Mouse (Mus musculus) megakaryocyte, embryonic 14.5 days (primary cell): Measurements from ENCODE around the gene Ankfy1. TPM values are rescaled to one million over a fixed set of nuclear protein-coding genes. Genes with fewer than 3 reads are reported as not detected.
"Not testable (repeated sequence)": the region's sequence is repeated elsewhere in the genome, so short reads cannot be mapped to it uniquely, and the experiment has no call there.

ENCODE experiments used
- H3K27me3 ChIP-seq: replicated peaks from 2 replicates; pipeline ENCODE3; 2012; ENCODE audit warnings: inconsistent platforms
- H3K36me3 ChIP-seq: replicated peaks from 2 replicates; pipeline ENCODE3; 2012; ENCODE audit warnings: low read length, inconsistent platforms, mixed read lengths
- H3K4me1 ChIP-seq: 2 replicates; pipeline ENCODE4 v1.6.1; 2012; ENCODE audit warnings: inconsistent platforms
- H3K4me3 ChIP-seq: replicated peaks from 2 replicates; pipeline ENCODE3; 2012; ENCODE audit warnings: moderate library complexity, mild to moderate bottlenecking, inconsistent platforms
- H3K9me3 ChIP-seq: 2 replicates; pipeline ENCODE4 v1.6.1; 2012; ENCODE audit warnings: inconsistent platforms
- FLI1 ChIP-seq: IDR thresholded peaks from 2 replicates; pipeline ENCODE4 v1.6.1; 2012; ENCODE audit warnings: low read length, inconsistent platforms, mixed read lengths
- GATA1 ChIP-seq: IDR thresholded peaks from 3 replicates; pipeline ENCODE4 v1.6.1; 2012; ENCODE audit warnings: mixed read lengths, low read length, inconsistent platforms, borderline replicate concordance
- polyA plus RNA-seq: library from polyadenylated mRNA; stranded (reverse); fragments of >175 nt; gene quantifications from 2 replicates; pipeline ENCODE4 v1.2.3, GENCODE M21; 2012; ENCODE audit warnings: low replicate concordance; ENCODE audit not compliant: insufficient read depth

Ankfy1 gene
- polyA plus RNA-seq, 1 experiment: 3.6 TPM

- no peak for TF ChIP-seq GATA1
- TF ChIP-seq FLI1: no peak
- H3K27me3 ChIP-seq: no peaks in the 10 kb centered on the region
- peaks cover 98% of the 10 kb centered on the region for H3K36me3 ChIP-seq
- no peaks in the 10 kb centered on the region for H3K9me3 ChIP-seq
- no peak overlapping the region for H3K4me3 ChIP-seq
- H3K4me1 ChIP-seq: peaks cover 14% of the 10 kb centered on the region
These were observed 62.1 kb downstream of the Ankfy1 start for GRCm38 (mm10) chr11:72751956-72752355.

DNA sequence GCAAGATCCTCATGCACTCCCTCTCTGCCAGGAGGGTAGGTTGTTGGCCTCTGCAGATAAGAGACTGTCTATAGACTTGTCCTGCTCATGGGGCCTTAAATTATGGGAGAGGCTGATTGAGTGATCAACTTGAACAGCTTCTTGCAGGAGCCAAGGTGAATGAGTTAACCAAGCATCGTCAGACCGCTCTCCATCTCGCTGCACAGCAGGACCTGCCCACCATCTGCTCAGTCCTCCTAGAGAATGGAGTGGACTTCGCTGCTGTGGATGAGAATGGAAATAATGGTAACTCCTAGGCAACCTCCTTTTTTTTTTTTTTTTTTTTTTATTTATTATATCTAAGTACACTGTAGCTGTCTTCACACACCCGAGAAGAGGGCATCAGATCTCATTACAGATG lies 68.5 kb downstream of the Ankfy1 start:
- Histone ChIP-seq H3K27me3 (no peaks in the 10 kb centered on the region), H3K4me3 (peak overlapping the region; percentile 65), H3K36me3 (peaks cover 97% of the 10 kb centered on the region), H3K9me3 (no peaks in the 10 kb centered on the region), H3K4me1 (peaks cover 18% of the 10 kb centered on the region)
- no peak for TF ChIP-seq FLI1
- TF ChIP-seq GATA1: no peak

DNA sequence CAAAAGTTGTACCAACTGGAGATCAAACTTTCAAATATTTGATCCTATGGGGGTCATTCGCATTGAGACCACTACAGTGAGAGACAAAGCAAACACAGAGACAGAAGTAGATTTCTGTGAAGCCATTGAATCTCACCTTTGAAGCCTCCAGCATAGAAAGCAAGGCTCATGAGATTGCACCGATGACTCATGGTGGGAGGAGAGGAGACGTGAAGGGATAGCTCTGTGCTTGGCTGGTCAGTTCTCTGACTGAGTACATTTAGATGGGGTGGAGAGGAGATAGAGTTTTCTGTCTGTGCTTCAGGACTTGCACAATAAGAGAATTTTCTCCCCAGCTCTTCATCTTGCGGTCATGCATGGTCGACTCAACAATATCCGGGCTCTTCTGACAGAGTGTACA lies 69.8 kb downstream of the Ankfy1 start:
- peaks cover 18% of the 10 kb centered on the region for H3K4me1 ChIP-seq
- H3K4me3 ChIP-seq: no peak overlapping the region
- H3K27me3 ChIP-seq: no peaks in the 10 kb centered on the region
- TF ChIP-seq FLI1 (no peak), GATA1 (no peak)
- peaks cover 97% of the 10 kb centered on the region for H3K36me3 ChIP-seq
- H3K9me3 ChIP-seq: no peaks in the 10 kb centered on the region

- Histone ChIP-seq H3K27me3 (no peaks in the 10 kb centered on the region), H3K9me3 (no peaks in the 10 kb centered on the region), H3K36me3 (peaks cover 89% of the 10 kb centered on the region), H3K4me3 (no peak overlapping the region), H3K4me1 (peaks cover 18% of the 10 kb centered on the region)
- no peak for TF ChIP-seq FLI1
- TF ChIP-seq GATA1: no peak
These were observed 71.0 kb downstream of the Ankfy1 start for GRCm38 (mm10) chr11:72760781-72761180.

DNA sequence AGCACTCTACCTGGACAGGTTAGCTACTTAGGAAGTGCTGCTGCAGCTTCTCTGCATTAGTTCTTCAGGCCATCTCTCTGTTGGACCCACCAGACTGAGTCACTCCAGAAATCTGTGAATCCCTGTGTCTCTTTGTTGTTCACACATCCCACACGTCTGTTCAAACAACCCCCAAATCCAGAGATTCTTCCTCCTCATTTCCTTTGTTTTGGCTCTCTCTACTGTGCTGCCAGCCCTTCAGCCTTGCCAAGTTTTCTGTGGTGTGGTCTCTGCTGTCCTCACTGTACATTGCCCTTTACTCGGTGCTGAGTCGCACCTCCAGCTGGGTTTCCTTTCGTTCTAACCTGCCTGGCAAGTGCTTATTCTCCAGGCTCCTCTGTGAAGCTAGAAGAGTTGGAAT lies 74.5 kb downstream of the Ankfy1 start:
- no peaks in the 10 kb centered on the region for H3K27me3 ChIP-seq
- no peak overlapping the region for H3K4me3 ChIP-seq
- H3K36me3 ChIP-seq: peaks cover 78% of the 10 kb centered on the region
- H3K4me1 ChIP-seq: peaks cover 6% of the 10 kb centered on the region
- no peak for TF ChIP-seq GATA1
- TF ChIP-seq FLI1: no peak
- H3K9me3 ChIP-seq: no peaks in the 10 kb centered on the region

DNA sequence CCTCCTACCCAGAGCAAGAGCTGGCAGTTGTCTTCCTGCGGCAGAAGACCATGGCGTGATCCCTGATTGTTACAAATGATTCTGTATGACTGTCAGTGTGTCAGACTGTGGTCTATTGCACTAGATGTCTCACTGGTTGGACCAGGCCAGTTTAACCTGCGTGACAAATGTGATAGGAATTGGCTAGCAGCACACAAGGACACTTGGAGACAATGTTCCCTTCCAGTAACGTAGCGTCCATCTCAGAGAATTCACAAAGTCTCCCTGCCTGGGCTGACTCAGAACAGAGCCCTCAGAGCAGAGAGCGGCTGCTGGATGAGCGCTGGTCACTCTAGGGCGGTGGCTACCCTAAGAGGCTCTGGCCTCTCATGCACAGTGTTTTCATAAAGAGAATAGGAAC lies 77.9 kb downstream of the Ankfy1 start:
- H3K9me3 ChIP-seq: no peaks in the 10 kb centered on the region; the same call in 1 of the 2 replicates
- H3K4me1 ChIP-seq: no peaks in the 10 kb centered on the region
- no peaks in the 10 kb centered on the region for H3K27me3 ChIP-seq
- H3K4me3 ChIP-seq: no peak overlapping the region
- H3K36me3 ChIP-seq: peaks cover 72% of the 10 kb centered on the region
- TF ChIP-seq GATA1 (no peak), FLI1 (no peak)

- H3K4me1 ChIP-seq: no peaks in the 10 kb centered on the region
- H3K27me3 ChIP-seq: no peaks in the 10 kb centered on the region
- H3K4me3 ChIP-seq: no peak overlapping the region
- TF ChIP-seq GATA1: no peak
- TF ChIP-seq FLI1: no peak
- H3K9me3 ChIP-seq: no peaks in the 10 kb centered on the region; the same call in 1 of the 2 replicates
- H3K36me3 ChIP-seq: peaks cover 58% of the 10 kb centered on the region
These were observed 79.3 kb downstream of the Ankfy1 start for GRCm38 (mm10) chr11:72769061-72769460.

- TF ChIP-seq FLI1 (no peak), GATA1 (no peak)
- H3K36me3 ChIP-seq: peaks cover 52% of the 10 kb centered on the region
- no peaks in the 10 kb centered on the region for H3K4me1 ChIP-seq
- H3K27me3 ChIP-seq: no peaks in the 10 kb centered on the region
- no peak overlapping the region for H3K4me3 ChIP-seq
- no peaks in the 10 kb centered on the region; the same call in 1 of the 2 replicates for H3K9me3 ChIP-seq
These were observed 80.5 kb downstream of the Ankfy1 start for GRCm38 (mm10) chr11:72770324-72770723.

GRCm38 (mm10) chr11:72770816-72771215 lies 81.0 kb downstream of the Ankfy1 start:
- TF ChIP-seq GATA1 (no peak), FLI1 (no peak)
- no peaks in the 10 kb centered on the region; the same call in 1 of the 2 replicates for H3K9me3 ChIP-seq
- peaks cover 57% of the 10 kb centered on the region for H3K36me3 ChIP-seq
- H3K27me3 ChIP-seq: no peaks in the 10 kb centered on the region
- H3K4me3 ChIP-seq: no peak overlapping the region
- no peaks in the 10 kb centered on the region for H3K4me1 ChIP-seq

GRCm38 (mm10) chr11:72771461-72771860 lies 81.7 kb downstream of the Ankfy1 start:
- H3K4me1 ChIP-seq: no peaks in the 10 kb centered on the region
- peaks cover 6% of the 10 kb centered on the region; the same call in 1 of the 2 replicates for H3K9me3 ChIP-seq
- TF ChIP-seq FLI1 (no peak), GATA1 (no peak)
- H3K27me3 ChIP-seq: no peaks in the 10 kb centered on the region
- H3K4me3 ChIP-seq: no peak overlapping the region
- peaks cover 61% of the 10 kb centered on the region for H3K36me3 ChIP-seq

GRCm38 (mm10) chr11:72772611-72773010 lies 82.8 kb downstream of the Ankfy1 start:
- H3K36me3 ChIP-seq: peaks cover 60% of the 10 kb centered on the region
- H3K9me3 ChIP-seq, H3K4me1 ChIP-seq, H3K4me3 ChIP-seq, H3K27me3 ChIP-seq: not testable (repeated sequence)
